Mouse (Mus musculus) heart, adult 2 months (tissue): Measurements from ENCODE around the gene Micu1.

Source experiments
- CTCF ChIP-seq: fragments of 200-600 bp; IDR thresholded peaks from 2 replicates; pipeline ENCODE4 v1.8.1; 2022; ENCODE audit warnings: antibody characterized with exemption, mild to moderate bottlenecking, moderate library complexity
- POLR2A ChIP-seq: fragments of 200-500 bp; IDR thresholded peaks from 2 replicates; pipeline ENCODE4 v1.6.1; 2011; ENCODE audit warnings: mild to moderate bottlenecking, low read depth, low read length, control low read depth; ENCODE audit not compliant: insufficient read depth

DNA sequence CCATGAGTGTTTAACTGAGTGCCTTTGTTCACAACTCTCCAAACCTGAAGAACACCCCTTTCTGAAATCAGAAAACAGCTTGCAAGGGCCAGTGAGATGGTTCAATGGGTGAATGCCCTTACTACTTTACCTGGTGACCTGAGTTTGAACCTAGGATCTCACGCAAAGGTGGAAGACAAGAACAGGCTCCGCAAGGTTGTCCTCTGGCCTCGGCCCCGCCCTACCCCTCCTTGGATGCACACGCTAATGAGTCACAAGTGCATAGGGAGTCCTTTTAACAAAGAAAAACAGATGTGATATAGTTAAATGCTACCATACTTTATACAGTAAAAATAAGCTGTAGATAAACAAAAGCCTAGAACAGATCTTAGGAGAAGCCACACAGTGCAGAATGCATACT is 135.2 kb downstream of the Micu1 start:
- no peak for TF ChIP-seq CTCF
- no peak for TF ChIP-seq POLR2A
